In genomic region chr7:101092618-101093017, GRCm38 (mm10) we compare ENCODE assay signal across 8 mouse cellular contexts. TPM values are rescaled to one million over a fixed set of nuclear protein-coding genes. Genes with fewer than 3 reads are reported as not detected.
A peak's percentile ranks its signal among the peaks of the same experiment; 100 is the strongest.
DNase-seq lines count a peak whose midpoint lies in the region; ATAC-seq lines count a peak whose summit lies in the region.

TSS of gene Fchsd2 (plus strand) at chr7:101092863.

- peak; percentile 38 for ATAC-seq in CD4-positive, CD25-positive, alpha-beta regulatory T cell, adult 4 months
- no peak for ATAC-seq in embryonic facial prominence, embryonic 11.5 days (replicated peaks; ENCODE audit: insufficient number of reproducible peaks, low FRiP score, low TSS enrichment, low read depth)
- ATAC-seq in megakaryocyte-erythroid progenitor cell, adult 5-6 weeks (replicated peaks; ENCODE audit: low FRiP score, low TSS enrichment, poor library complexity, severe bottlenecking) = no peak

- H3K27me3 ChIP-seq in embryonic facial prominence, embryonic 11.5 days (ENCODE audit: control insufficient read depth, insufficient read depth, low read length) = no peaks in the 10 kb centered on the region

- peak; percentile 63 to 64 for DNase-seq in B cell, adult 2 months
- DNase-seq in embryonic facial prominence, embryonic 11.5 days (ENCODE audit: low spot score) = no peak
- DNase-seq in heart, postnatal 10 days = no peak
- DNase-seq in layer of hippocampus, postnatal 36 days = peak in 1 of 2 experiments; percentile 29
- DNase-seq in thymus, adult 18-20 months = peak; percentile 38 to 60
- DNase-seq in ovary, postnatal 36 days (ENCODE audit: low spot score) = no peak

- H3K9ac ChIP-seq in embryonic facial prominence, embryonic 11.5 days (replicated peaks; ENCODE audit: low read length) = no peak within 1 kb of the TSS

- WGBS in embryonic facial prominence, embryonic 11.5 days = 64% methylated on average over 7 of the region's 7 CpGs

- H3K4me2 ChIP-seq in embryonic facial prominence, embryonic 11.5 days (ENCODE audit: low read depth, low read length) = no peak within 1 kb of the TSS

- intact Hi-C loops in heart, postnatal 10 days (cut with DNase I) = no loop called here

- no peak within 1 kb of the TSS for H3K27ac ChIP-seq in embryonic facial prominence, embryonic 11.5 days (replicated peaks; ENCODE audit: low read depth, low read length)

- no peaks in the 10 kb centered on the region for H3K9me3 ChIP-seq in embryonic facial prominence, embryonic 11.5 days (replicated peaks; ENCODE audit: control insufficient read depth, low read length)

- no peaks in the 10 kb centered on the region for H3K4me1 ChIP-seq in embryonic facial prominence, embryonic 11.5 days (ENCODE audit: control insufficient read depth, insufficient read depth, low read length)

- H3K36me3 ChIP-seq in embryonic facial prominence, embryonic 11.5 days (replicated peaks; ENCODE audit: control insufficient read depth, insufficient read depth, low read depth, low read length) = no peaks in the 10 kb centered on the region

- no peak within 1 kb of the TSS for H3K4me3 ChIP-seq in embryonic facial prominence, embryonic 11.5 days (ENCODE audit: low read depth, low read length)

RNA-seq across cellular contexts. Expression of gene Fchsd2, which starts in this region (rescaled TPM):
- 10 to 100 TPM; 38.9 to 44.1 TPM for polyA plus RNA-seq in CD4-positive, CD25-positive, alpha-beta regulatory T cell, adult 4 months (2017; shearing (Covaris generic))
- polyA plus RNA-seq in embryonic facial prominence, embryonic 11.5 days (2014; fragmentation: Nextera tagmentation; extraction: Ambion mirVana) = 21.9 and 23.9 TPM in 2 replicates
- total RNA-seq in heart, postnatal 10 days (2021) = 10 to 100 TPM; 27.1 to 27.2 TPM
- 10 to 100 TPM; 39.2 to 40.5 TPM for total RNA-seq in layer of hippocampus, postnatal 36 days (2021)
- total RNA-seq in megakaryocyte-erythroid progenitor cell, adult 5-6 weeks (2014; fragmentation: Nextera tagmentation) = 16.2 and 19.1 TPM in 2 replicates
- total RNA-seq in megakaryocyte-erythroid progenitor cell, adult 5-6 weeks (2017) = 20.2 and 22.6 TPM in 2 replicates

Comparison
In these comparisons a context has a peak if more than half of its experiments do, and no peak if none do; other contexts are left out.
1. DNase-seq: peak in B cell, adult 2 months (2 of 2) and thymus, adult 18-20 months (2 of 2); none in embryonic facial prominence, embryonic 11.5 days (single experiment), heart, postnatal 10 days (0 of 2) and ovary, postnatal 36 days (single experiment).